Mouse (Mus musculus) kidney, adult 2 months (tissue): ENCODE results near the gene March1.
A peak's percentile ranks its signal among the peaks of the same experiment; 100 is the strongest.

Experiments
- CTCF ChIP-seq: fragments of 200-500 bp; conservative IDR thresholded peaks from 2 replicates; pipeline ENCODE4 v1.5.1; 2011; ENCODE audit warnings: low read depth, mild to moderate bottlenecking, control low read depth, low read length, moderate library complexity, mixed read lengths; ENCODE audit not compliant: insufficient read depth, insufficient read length
- POLR2A ChIP-seq: fragments of 200-500 bp; IDR thresholded peaks from one replicate; pipeline ENCODE4 v1.6.1; 2011; ENCODE audit warnings: low read depth, low read length, control low read depth

DNA sequence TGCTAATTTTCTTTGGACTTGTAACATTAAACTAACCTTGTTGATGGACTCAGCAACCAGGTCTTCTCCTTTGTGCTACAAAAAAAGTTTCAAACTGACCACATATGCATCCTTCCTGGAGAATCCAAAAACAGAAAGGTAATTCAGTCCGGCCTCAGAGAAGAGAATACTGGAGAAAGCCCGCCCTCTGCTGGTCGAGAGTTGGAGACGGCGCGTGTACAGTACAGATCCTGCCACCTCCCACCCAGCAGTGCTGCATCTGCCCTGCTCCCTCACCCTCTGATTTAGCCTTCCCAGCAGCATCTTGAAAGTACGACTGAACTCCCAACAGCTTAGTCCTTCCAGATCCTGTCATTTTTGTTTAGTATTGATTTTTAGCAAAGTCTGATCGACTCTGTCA is 878.0 kb downstream of the March1 start:
- peak; percentile 78 for TF ChIP-seq CTCF
- no peak for TF ChIP-seq POLR2A
